Mouse (Mus musculus): ENCODE measurements around the gene Thada. TPM values are rescaled to one million over a fixed set of nuclear protein-coding genes. Genes with fewer than 3 reads are reported as not detected.
A peak's percentile ranks its signal among the peaks of the same experiment; 100 is the strongest.

Thada gene
- polyA plus RNA-seq (2015; fragmentation: Nextera tagmentation; extraction: Ambion mirVana) = 6.1 and 8.5 TPM in 2 replicates

- Histone ChIP-seq H3K4me3 (peak within 1 kb of the TSS; percentile 73), H3K27me3 (no peaks in the 10 kb centered on the region), H3K27ac (peak within 1 kb of the TSS; percentile 89), H3K4me1 (replicated peaks) (peaks cover 22% of the 10 kb centered on the region), H3K36me3 (peaks cover 3% of the 10 kb centered on the region), H3K9ac (peak within 1 kb of the TSS; percentile 91), H3K4me2 (peak within 1 kb of the TSS; percentile 87), H3K9me3 (no peaks in the 10 kb centered on the region)
- ATAC-seq (ENCODE audit: low FRiP score) = peak; percentile 99
- under 1% methylated on average over 65 of the region's 67 CpGs for WGBS
Observed at GRCm38 (mm10) chr17:84465753-84466608, at the start of gene Thada. Gene Thada (minus strand): TSS chr17:84466205.

GRCm38 (mm10) chr17:84512516-84513085, 46.6 kb upstream of the Thada start:
- H3K4me1 ChIP-seq (replicated peaks) = peaks cover 29% of the 10 kb centered on the region
- H3K36me3 ChIP-seq = no peaks in the 10 kb centered on the region
- ATAC-seq (ENCODE audit: low FRiP score) = peak; percentile 38; the same call in 1 of the 2 replicates
- peak overlapping the region; percentile 85 for H3K9ac ChIP-seq
- no peaks in the 10 kb centered on the region for H3K9me3 ChIP-seq
- 40% methylated on average over 4 of the region's 4 CpGs for WGBS
- peak overlapping the region; percentile 72 for H3K4me3 ChIP-seq
- H3K27ac ChIP-seq = no peak overlapping the region
- peak overlapping the region; percentile 93 for H3K4me2 ChIP-seq
- peaks cover 9% of the 10 kb centered on the region for H3K27me3 ChIP-seq

- H3K4me2 ChIP-seq = peak within 1 kb of the TSS; percentile 93
- H3K27ac ChIP-seq = no peak within 1 kb of the TSS
- no peaks in the 10 kb centered on the region for H3K36me3 ChIP-seq
- under 1% methylated on average over 53 of the region's 79 CpGs for WGBS
- H3K4me3 ChIP-seq = peak within 1 kb of the TSS; percentile 72
- H3K4me1 ChIP-seq (replicated peaks) = peaks cover 29% of the 10 kb centered on the region
- H3K9ac ChIP-seq = peak within 1 kb of the TSS; percentile 85
- no peaks in the 10 kb centered on the region for H3K9me3 ChIP-seq
- H3K27me3 ChIP-seq = peaks cover 9% of the 10 kb centered on the region
- ATAC-seq (ENCODE audit: low FRiP score) = peak; percentile 89
Observed at GRCm38 (mm10) chr17:84511682-84512515, 45.9 kb upstream of the Thada start, which contains the start of gene Plekhh2. Gene Plekhh2 (plus strand): TSS chr17:84511895.

- ATAC-seq (ENCODE audit: low FRiP score) = no peak
- Histone ChIP-seq H3K4me3 (peak overlapping the region; percentile 72), H3K27me3 (peaks cover 9% of the 10 kb centered on the region), H3K27ac (no peak overlapping the region), H3K9me3 (no peaks in the 10 kb centered on the region), H3K4me1 (replicated peaks) (peaks cover 29% of the 10 kb centered on the region), H3K9ac (peak overlapping the region; percentile 85), H3K4me2 (peak overlapping the region; percentile 93), H3K36me3 (no peaks in the 10 kb centered on the region)
- 32% methylated on average over 11 of the region's 11 CpGs for WGBS
Observed at GRCm38 (mm10) chr17:84510961-84511639, 45.1 kb upstream of the Thada start.

- Histone ChIP-seq H3K9ac (no peak overlapping the region), H3K36me3 (no peaks in the 10 kb centered on the region), H3K27me3 (peaks cover 9% of the 10 kb centered on the region), H3K4me3 (no peak overlapping the region), H3K4me2 (no peak overlapping the region), H3K27ac (no peak overlapping the region), H3K4me1 (replicated peaks) (peaks cover 29% of the 10 kb centered on the region), H3K9me3 (no peaks in the 10 kb centered on the region)
- no peak for ATAC-seq (ENCODE audit: low FRiP score)
- 46% methylated on average over 5 of the region's 5 CpGs for WGBS
Observed at GRCm38 (mm10) chr17:84510355-84510754, 44.4 kb upstream of the Thada start.

- Histone ChIP-seq H3K9ac (no peak overlapping the region), H3K4me2 (no peak overlapping the region), H3K27me3 (peaks cover 9% of the 10 kb centered on the region), H3K27ac (no peak overlapping the region), H3K4me1 (replicated peaks) (peaks cover 29% of the 10 kb centered on the region), H3K9me3 (no peaks in the 10 kb centered on the region), H3K4me3 (no peak overlapping the region), H3K36me3 (no peaks in the 10 kb centered on the region)
- 41% methylated on average over 4 of the region's 4 CpGs for WGBS
- no peak for ATAC-seq (ENCODE audit: low FRiP score)
Observed at GRCm38 (mm10) chr17:84509176-84509575, 43.2 kb upstream of the Thada start.

GRCm38 (mm10) chr17:84508736-84509135, 42.7 kb upstream of the Thada start:
- no peak overlapping the region for H3K27ac ChIP-seq
- H3K4me3 ChIP-seq = no peak overlapping the region
- no peak overlapping the region for H3K9ac ChIP-seq
- H3K9me3 ChIP-seq = no peaks in the 10 kb centered on the region
- ATAC-seq (ENCODE audit: low FRiP score) = peak; percentile 25; the same call in 1 of the 2 replicates
- 13% methylated on average over 3 of the region's 3 CpGs for WGBS
- peaks cover 9% of the 10 kb centered on the region for H3K27me3 ChIP-seq
- H3K36me3 ChIP-seq = no peaks in the 10 kb centered on the region
- H3K4me1 ChIP-seq (replicated peaks) = peaks cover 29% of the 10 kb centered on the region
- H3K4me2 ChIP-seq = no peak overlapping the region

GRCm38 (mm10) chr17:84505922-84506321, 39.9 kb upstream of the Thada start:
- no peak for ATAC-seq (ENCODE audit: low FRiP score)
- 76% methylated on average over 2 of the region's 2 CpGs for whole genome bisulfite sequencing
- H3K4me3 ChIP-seq = no peak overlapping the region
- no peak overlapping the region for H3K4me2 ChIP-seq
- no peak overlapping the region for H3K9ac ChIP-seq
- no peaks in the 10 kb centered on the region for H3K27me3 ChIP-seq
- no peaks in the 10 kb centered on the region for H3K9me3 ChIP-seq
- H3K36me3 ChIP-seq = no peaks in the 10 kb centered on the region
- H3K4me1 ChIP-seq (replicated peaks) = peaks cover 14% of the 10 kb centered on the region
- no peak overlapping the region for H3K27ac ChIP-seq

- Histone ChIP-seq H3K4me2 (no peak overlapping the region), H3K4me3 (no peak overlapping the region), H3K36me3 (no peaks in the 10 kb centered on the region), H3K27me3 (no peaks in the 10 kb centered on the region), H3K27ac (no peak overlapping the region), H3K9ac (no peak overlapping the region), H3K4me1 (replicated peaks) (no peaks in the 10 kb centered on the region; the same call in 1 of the 2 replicates), H3K9me3 (no peaks in the 10 kb centered on the region)
- no peak for ATAC-seq (ENCODE audit: low FRiP score)
- WGBS = 83% methylated on average over 3 of the region's 3 CpGs
Observed at GRCm38 (mm10) chr17:84502341-84502740, 36.3 kb upstream of the Thada start.

- H3K9ac ChIP-seq = no peak overlapping the region
- ATAC-seq (ENCODE audit: low FRiP score) = no peak
- 36% methylated on average over 5 of the region's 5 CpGs for WGBS
- H3K4me1 ChIP-seq (replicated peaks) = no peaks in the 10 kb centered on the region; the same call in 1 of the 2 replicates
- no peak overlapping the region for H3K4me3 ChIP-seq
- no peak overlapping the region for H3K4me2 ChIP-seq
- H3K27ac ChIP-seq = no peak overlapping the region
- H3K9me3 ChIP-seq = no peaks in the 10 kb centered on the region
- H3K27me3 ChIP-seq = no peaks in the 10 kb centered on the region
- H3K36me3 ChIP-seq = no peaks in the 10 kb centered on the region
Observed at GRCm38 (mm10) chr17:84498639-84499038, 32.6 kb upstream of the Thada start.

GRCm38 (mm10) chr17:84497972-84498604, 32.1 kb upstream of the Thada start:
- WGBS = 73% methylated on average over 3 of the region's 3 CpGs
- no peak overlapping the region for H3K9ac ChIP-seq

More at GRCm38 (mm10) chr17:84497972-84498604, 32.1 kb upstream of the Thada start:
- Histone ChIP-seq H3K36me3 (no peaks in the 10 kb centered on the region), H3K4me2 (no peak overlapping the region), H3K27ac (no peak overlapping the region), H3K4me3 (no peak overlapping the region), H3K27me3 (no peaks in the 10 kb centered on the region), H3K9me3 (no peaks in the 10 kb centered on the region), H3K4me1 (replicated peaks) (no peaks in the 10 kb centered on the region; the same call in 1 of the 2 replicates)
- no peak for ATAC-seq (ENCODE audit: low FRiP score)

All from hindbrain, embryonic 13.5 days (tissue).